Comparison of ENCODE assay signal across 8 mouse cellular contexts in genomic region chr11:69323667-69324111, GRCm38 (mm10). TPM values are rescaled to one million over a fixed set of nuclear protein-coding genes. Genes with fewer than 3 reads are reported as not detected.
DNase-seq lines count a peak whose midpoint lies in the region; ATAC-seq lines count a peak whose summit lies in the region.

Cntrob (minus strand) TSS chr11:69323775.
Trappc1 (plus strand) TSS chr11:69323980.

- peak; percentile 97 for DNase-seq in c-Kit-negative CD71-positive TER-119-positive erythroid progenitor cells, embryonic 14.5 days (ENCODE audit: low read depth, low spot score)
- peak; percentile 99 for DNase-seq in fibroblast of lung, adult 2 months (ENCODE audit: low read depth)
- DNase-seq in kidney, postnatal 14 days = peak; percentile 99
- peak; percentile 100 for DNase-seq in liver, embryonic 13.5 days
- peak; percentile 98 for DNase-seq in neural tube, embryonic 10.5 days (ENCODE audit: extremely low spot score, low spot score)

- H3K27ac ChIP-seq in heart, embryonic 14.5 days (replicated peaks in 1 of 2; ENCODE audit: control insufficient read depth in 1 of 2, insufficient read depth in 1 of 2, low read depth in 2 of 2, low read length in 2 of 2) = peak within 1 kb of the TSS; percentile 81 to 84
- H3K27ac ChIP-seq in liver, embryonic 13.5 days = peak within 1 kb of the TSS; percentile 88
- H3K27ac ChIP-seq in stomach, embryonic 16.5 days (ENCODE audit: low read length) = peak within 1 kb of the TSS; percentile 87

- H3K27me3 ChIP-seq in heart, embryonic 14.5 days (ENCODE audit: control insufficient read depth, insufficient read depth, low read length) = peaks cover 15% of the 10 kb centered on the region
- H3K27me3 ChIP-seq in liver, embryonic 13.5 days = peaks cover 25% of the 10 kb centered on the region
- H3K27me3 ChIP-seq in stomach, embryonic 16.5 days (ENCODE audit: control insufficient read depth, insufficient read depth, low read length) = peaks cover 8% of the 10 kb centered on the region

- H3K4me2 ChIP-seq in heart, embryonic 14.5 days (ENCODE audit: low read length) = peak within 1 kb of the TSS; percentile 99
- peak within 1 kb of the TSS; percentile 90 for H3K4me2 ChIP-seq in liver, embryonic 13.5 days
- peak within 1 kb of the TSS; percentile 93 for H3K4me2 ChIP-seq in stomach, embryonic 16.5 days (ENCODE audit: low read depth, low read length)

- H3K4me3 ChIP-seq in heart, embryonic 14.5 days (ENCODE audit: control insufficient read depth in 1 of 2, insufficient read depth in 1 of 2, low read depth in 1 of 2, low read length in 2 of 2) = peak within 1 kb of the TSS; percentile 71 to 75
- peak within 1 kb of the TSS; percentile 69 for H3K4me3 ChIP-seq in liver, embryonic 13.5 days (replicated peaks)
- peak within 1 kb of the TSS; percentile 77 for H3K4me3 ChIP-seq in stomach, embryonic 16.5 days (replicated peaks; ENCODE audit: low read length)

- WGBS in heart, embryonic 14.5 days = under 1% methylated on average over 30 of the region's 30 CpGs
- WGBS in liver, embryonic 13.5 days (ENCODE audit: insufficient replicate concordance) = under 1% methylated on average over 30 of the region's 30 CpGs
- WGBS in stomach, embryonic 16.5 days = under 1% methylated on average over 30 of the region's 30 CpGs

- H3K36me3 ChIP-seq in heart, embryonic 14.5 days (ENCODE audit: control insufficient read depth, insufficient read depth, low read length) = peaks cover 23% of the 10 kb centered on the region
- peaks cover 12% of the 10 kb centered on the region for H3K36me3 ChIP-seq in liver, embryonic 13.5 days
- H3K36me3 ChIP-seq in stomach, embryonic 16.5 days (ENCODE audit: control insufficient read depth, insufficient read depth, low read length) = no peaks in the 10 kb centered on the region; the same call in 1 of the 2 replicates

- H3K4me1 ChIP-seq in heart, embryonic 14.5 days (ENCODE audit: control insufficient read depth in 2 of 2, insufficient read depth in 2 of 2, low read length in 2 of 2) = peaks cover 19 to 35% of the 10 kb centered on the region in 2 experiments
- peaks cover 55% of the 10 kb centered on the region for H3K4me1 ChIP-seq in liver, embryonic 13.5 days (replicated peaks)
- H3K4me1 ChIP-seq in stomach, embryonic 16.5 days (ENCODE audit: control insufficient read depth, insufficient read depth, low read length) = peaks cover 33% of the 10 kb centered on the region

- H3K9ac ChIP-seq in heart, embryonic 14.5 days (ENCODE audit: low read length) = peak within 1 kb of the TSS; percentile 87
- peak within 1 kb of the TSS; percentile 89 for H3K9ac ChIP-seq in liver, embryonic 13.5 days
- H3K9ac ChIP-seq in stomach, embryonic 16.5 days (ENCODE audit: low read length) = peak within 1 kb of the TSS; percentile 90

- no peaks in the 10 kb centered on the region for H3K9me3 ChIP-seq in heart, embryonic 14.5 days (ENCODE audit: control insufficient read depth, low read length)
- H3K9me3 ChIP-seq in liver, embryonic 13.5 days (replicated peaks) = no peaks in the 10 kb centered on the region
- H3K9me3 ChIP-seq in stomach, embryonic 16.5 days (replicated peaks; ENCODE audit: control insufficient read depth, low read length) = no peaks in the 10 kb centered on the region

- ATAC-seq in CD4-positive, CD25-positive, alpha-beta regulatory T cell, adult 4 months = peak; percentile 88
- ATAC-seq in heart, embryonic 14.5 days (ENCODE audit: insufficient number of reproducible peaks, insufficient read depth, low FRiP score, low read depth) = peak; percentile 92
- peak; percentile 90 for ATAC-seq in liver, embryonic 13.5 days (ENCODE audit: low read depth)
- peak; percentile 97 for ATAC-seq in stomach, embryonic 16.5 days (ENCODE audit: insufficient read depth, low FRiP score)

RNA-seq across cellular contexts. Expression of gene Cntrob, which starts in this region (rescaled TPM):
- 1 to 10 TPM; 8.2 to 8.5 TPM for polyA plus RNA-seq in CD4-positive, CD25-positive, alpha-beta regulatory T cell, adult 4 months (2017; shearing (Covaris generic))
- 8.6 and 8.9 TPM in 2 replicates for polyA plus RNA-seq in heart, embryonic 14.5 days (2014; fragmentation: Nextera tagmentation; extraction: Ambion mirVana)
- 9.8 and 10.1 TPM in 2 replicates for polyA plus RNA-seq in liver, embryonic 13.5 days (2015; fragmentation: Nextera tagmentation; extraction: Ambion mirVana)
- 18.3 and 18.9 TPM in 2 replicates for polyA plus RNA-seq in stomach, embryonic 16.5 days (2015; fragmentation: Nextera tagmentation; extraction: Ambion mirVana)

RNA-seq across cellular contexts. Expression of gene Trappc1, which starts in this region (rescaled TPM):
- polyA plus RNA-seq in CD4-positive, CD25-positive, alpha-beta regulatory T cell, adult 4 months (2017; shearing (Covaris generic)) = 10 to 100 TPM; 92.9 to 99.3 TPM
- 181 and 195 TPM in 2 replicates for polyA plus RNA-seq in heart, embryonic 14.5 days (2014; fragmentation: Nextera tagmentation; extraction: Ambion mirVana)
- 90.7 and 94.6 TPM in 2 replicates for polyA plus RNA-seq in liver, embryonic 13.5 days (2015; fragmentation: Nextera tagmentation; extraction: Ambion mirVana)
- polyA plus RNA-seq in stomach, embryonic 16.5 days (2015; fragmentation: Nextera tagmentation; extraction: Ambion mirVana) = 131 and 147 TPM in 2 replicates

Comparison
In these comparisons a context has a peak if more than half of its experiments do, and no peak if none do; other contexts are left out.
1. Peak in every context shown above with its lines: DNase-seq, ATAC-seq, H3K4me3 ChIP-seq and H3K27ac ChIP-seq.